8 mouse cellular contexts compared by ENCODE assay signal in genomic region chr11:100891256-100892123, GRCm38 (mm10). TPM values are rescaled to one million over a fixed set of nuclear protein-coding genes. Genes with fewer than 3 reads are reported as not detected.
DNase-seq lines count a peak whose midpoint lies in the region; ATAC-seq lines count a peak whose summit lies in the region.
"Had no signal": no experiment of that assay in that cellular context is flagged by ENCODE, and none has a peak within 500 bp of the region (broad histone marks: within the 10 kb centered on the region; RNA-seq: fewer than 3 reads in every experiment).

No protein-coding gene starts in this region.

- peak; percentile 37 to 42 for DNase-seq in spleen, postnatal 10 days (ENCODE audit: low spot score in 2 of 2)
- no peak for DNase-seq in retina, embryonic 14.5 days (ENCODE audit: low spot score)
- DNase-seq in adipocyte (ENCODE audit: low spot score), result no peak

- H3K4me1 ChIP-seq in kidney, embryonic 14.5 days (ENCODE audit: control insufficient read depth, insufficient read depth, low read length), result no peaks in the 10 kb centered on the region
- H3K4me1 ChIP-seq in kidney, embryonic 16.5 days (ENCODE audit: insufficient read depth, low read length), result no peaks in the 10 kb centered on the region
- H3K4me1 ChIP-seq in heart, embryonic 16.5 days (ENCODE audit: control insufficient read depth, insufficient read depth, low read length), result peaks cover 30% of the 10 kb centered on the region
- H3K4me1 ChIP-seq: embryonic facial prominence, embryonic 13.5 days had no signal

- no peaks in the 10 kb centered on the region for H3K27me3 ChIP-seq in kidney, embryonic 14.5 days (ENCODE audit: control insufficient read depth, insufficient read depth, low read length)
- no peaks in the 10 kb centered on the region for H3K27me3 ChIP-seq in kidney, embryonic 16.5 days (ENCODE audit: insufficient read depth, low read length)
- no peaks in the 10 kb centered on the region for H3K27me3 ChIP-seq in heart, embryonic 16.5 days (ENCODE audit: control insufficient read depth, insufficient read depth, low read length)
- H3K27me3 ChIP-seq: embryonic facial prominence, embryonic 13.5 days had no signal

- no peak overlapping the region for H3K27ac ChIP-seq in kidney, embryonic 14.5 days (ENCODE audit: low read depth, low read length)
- no peak overlapping the region for H3K27ac ChIP-seq in kidney, embryonic 16.5 days (ENCODE audit: low read length)
- peak overlapping the region; percentile 74 for H3K27ac ChIP-seq in heart, embryonic 16.5 days (ENCODE audit: low read length)
- H3K27ac ChIP-seq: embryonic facial prominence, embryonic 13.5 days had no signal

- H3K9me3 ChIP-seq in kidney, embryonic 14.5 days (ENCODE audit: control insufficient read depth, low read length), result no peaks in the 10 kb centered on the region
- H3K9me3 ChIP-seq in kidney, embryonic 16.5 days (ENCODE audit: low read length), result no peaks in the 10 kb centered on the region
- no peaks in the 10 kb centered on the region for H3K9me3 ChIP-seq in heart, embryonic 16.5 days (replicated peaks; ENCODE audit: control insufficient read depth, low read length)
- H3K9me3 ChIP-seq: embryonic facial prominence, embryonic 13.5 days had no signal

- 59% methylated on average over 15 of the region's 15 CpGs for WGBS in kidney, embryonic 14.5 days
- 59% methylated on average over 15 of the region's 15 CpGs for WGBS in kidney, embryonic 16.5 days
- WGBS in heart, embryonic 16.5 days, result 51% methylated on average over 15 of the region's 15 CpGs

- H3K4me2 ChIP-seq in kidney, embryonic 14.5 days (replicated peaks; ENCODE audit: low read depth, low read length), result no peak overlapping the region
- H3K4me2 ChIP-seq in kidney, embryonic 16.5 days (replicated peaks; ENCODE audit: low read depth, low read length), result no peak overlapping the region
- no peak overlapping the region for H3K4me2 ChIP-seq in heart, embryonic 16.5 days (ENCODE audit: low read depth, low read length)
- H3K4me2 ChIP-seq: embryonic facial prominence, embryonic 13.5 days had no signal

- ATAC-seq in kidney, embryonic 14.5 days (ENCODE audit: low FRiP score, low TSS enrichment), result no peak
- no peak for ATAC-seq in kidney, embryonic 16.5 days (ENCODE audit: low FRiP score, low TSS enrichment)
- ATAC-seq in activated CD4-positive, CD25-positive, alpha-beta regulatory T cell, adult 4 months, result peak; percentile 49
- peak; percentile 10 for ATAC-seq in heart, embryonic 16.5 days (replicated peaks; ENCODE audit: extremely low read depth, insufficient read depth, low FRiP score)

- H3K9ac ChIP-seq in kidney, embryonic 14.5 days (ENCODE audit: low read depth, low read length), result 0 out of 2 replicates have a peak overlapping the region, but pooled peaks have one; percentile 4
- no peak overlapping the region for H3K9ac ChIP-seq in kidney, embryonic 16.5 days (replicated peaks; ENCODE audit: low read length)
- peak overlapping the region; percentile 29; the same call in 1 of the 2 replicates for H3K9ac ChIP-seq in heart, embryonic 16.5 days (ENCODE audit: low read length)
- H3K9ac ChIP-seq: embryonic facial prominence, embryonic 13.5 days had no signal

- no peak overlapping the region for H3K4me3 ChIP-seq in kidney, embryonic 14.5 days (ENCODE audit: low read length)
- no peak overlapping the region for H3K4me3 ChIP-seq in kidney, embryonic 16.5 days (ENCODE audit: low read length)
- no peak overlapping the region for H3K4me3 ChIP-seq in heart, embryonic 16.5 days (ENCODE audit: low read length)
- H3K4me3 ChIP-seq: embryonic facial prominence, embryonic 13.5 days had no signal

- peaks cover 12% of the 10 kb centered on the region; the same call in 1 of the 2 replicates for H3K36me3 ChIP-seq in kidney, embryonic 14.5 days (ENCODE audit: control insufficient read depth, insufficient read depth, low read length)
- peaks cover 12% of the 10 kb centered on the region for H3K36me3 ChIP-seq in kidney, embryonic 16.5 days (ENCODE audit: insufficient read depth, low read length)
- H3K36me3 ChIP-seq in heart, embryonic 16.5 days (ENCODE audit: control insufficient read depth, insufficient read depth), result peaks cover 34% of the 10 kb centered on the region

RNA-seq across cellular contexts. Expression of gene Stat5a, which starts 32.3 kb away (rescaled TPM):
- polyA plus RNA-seq in kidney, embryonic 14.5 days (2014; fragmentation: Nextera tagmentation; extraction: Ambion mirVana), result 2.0 and 3.0 TPM in 2 replicates
- polyA plus RNA-seq in kidney, embryonic 16.5 days (2015; fragmentation: Nextera tagmentation; extraction: Ambion mirVana), result 3.7 and 4.5 TPM in 2 replicates
- polyA plus RNA-seq in activated CD4-positive, CD25-positive, alpha-beta regulatory T cell, adult 4 months (2017; shearing (Covaris generic)), result 10 to 100 TPM; 23.8 to 37.0 TPM
- polyA plus RNA-seq in heart, embryonic 16.5 days (2015; fragmentation: Nextera tagmentation; extraction: Ambion mirVana), result 10.1 and 15.1 TPM in 2 replicates

RNA-seq across cellular contexts. Expression of gene Stat5b, which starts 41.0 kb away (rescaled TPM):
- 12.7 and 19.8 TPM in 2 replicates for polyA plus RNA-seq in kidney, embryonic 14.5 days (2014; fragmentation: Nextera tagmentation; extraction: Ambion mirVana)
- 18.7 and 22.5 TPM in 2 replicates for polyA plus RNA-seq in kidney, embryonic 16.5 days (2015; fragmentation: Nextera tagmentation; extraction: Ambion mirVana)
- polyA plus RNA-seq in activated CD4-positive, CD25-positive, alpha-beta regulatory T cell, adult 4 months (2017; shearing (Covaris generic)), result 10 to 100 TPM; 27.8 to 37.2 TPM
- 31.3 and 36.5 TPM in 2 replicates for polyA plus RNA-seq in heart, embryonic 16.5 days (2015; fragmentation: Nextera tagmentation; extraction: Ambion mirVana)

RNA-seq across cellular contexts. Expression of gene Stat3, which starts 47.9 kb away (rescaled TPM):
- polyA plus RNA-seq in kidney, embryonic 14.5 days (2014; fragmentation: Nextera tagmentation; extraction: Ambion mirVana), result 25.3 and 40.0 TPM in 2 replicates
- polyA plus RNA-seq in kidney, embryonic 16.5 days (2015; fragmentation: Nextera tagmentation; extraction: Ambion mirVana), result 47.9 and 54.4 TPM in 2 replicates
- 10 to 100 TPM; 71.0 to 82.0 TPM for polyA plus RNA-seq in activated CD4-positive, CD25-positive, alpha-beta regulatory T cell, adult 4 months (2017; shearing (Covaris generic))
- 60.4 and 64.9 TPM in 2 replicates for polyA plus RNA-seq in heart, embryonic 16.5 days (2015; fragmentation: Nextera tagmentation; extraction: Ambion mirVana)

Comparison
In these comparisons a context has a peak if more than half of its experiments do, and no peak if none do; other contexts are left out.
1. ATAC-seq: peak in activated CD4-positive, CD25-positive, alpha-beta regulatory T cell, adult 4 months (single experiment) and heart, embryonic 16.5 days (single experiment); none in kidney, embryonic 14.5 days (single experiment) and kidney, embryonic 16.5 days (single experiment).
2. DNase-seq: peak in spleen, postnatal 10 days (2 of 2); none in retina, embryonic 14.5 days (single experiment) and adipocyte (single experiment).